Mouse (Mus musculus) liver, postnatal 0 days (tissue): ENCODE measurements around the gene Lmna.

ENCODE experiments used
- CTCF ChIP-seq: sonication (generic); IDR thresholded peaks from 2 replicates; pipeline ENCODE4 v1.5.1; 2016; ENCODE audit warnings: antibody characterized with exemption, low read depth
- EP300 ChIP-seq: IDR thresholded peaks from 2 replicates; pipeline ENCODE4 v1.6.1; 2016; ENCODE audit warnings: antibody characterized with exemption, low read depth, mild to moderate bottlenecking

GRCm38 (mm10) chr3:88484597-88485316 is 25.0 kb downstream of the Lmna start:
- no peak for TF ChIP-seq CTCF
- TF ChIP-seq EP300 = no peak
